Mouse (Mus musculus) liver, postnatal 0 days (tissue): ENCODE results near the gene Olfr523. TPM values are rescaled to one million over a fixed set of nuclear protein-coding genes. Genes with fewer than 3 reads are reported as not detected.

Experiments used
- ATAC-seq: fragments of 200-750 bp; cut with Nextera tagmentation; 2 replicates; pipeline ENCODE4 v1.8.0; 2017; ENCODE audit warnings: mild to moderate bottlenecking, moderate library complexity
- DNase-seq: peaks from one replicate; pipeline ENCODE4 v3.0.0-alpha.2; 2016
- H3K27ac ChIP-seq: fragments of 300-500 bp; sonication (generic); 2 replicates; pipeline ENCODE4 v1.5.1; 2014; ENCODE audit warnings: antibody characterized with exemption, moderate library complexity, mild to moderate bottlenecking, low read depth
- H3K27me3 ChIP-seq: fragments of 300-500 bp; sonication (generic); 2 replicates; pipeline ENCODE4 v1.6.1; 2014; ENCODE audit warnings: low read length, control low read depth, mixed read lengths; ENCODE audit not compliant: insufficient read depth
- H3K36me3 ChIP-seq: fragments of 300-500 bp; sonication (generic); replicated peaks from 2 replicates; pipeline ENCODE4 v1.6.1; 2014; ENCODE audit warnings: mild to moderate bottlenecking, control low read depth, low read length, moderate library complexity, mixed read lengths; ENCODE audit not compliant: insufficient read depth
- H3K4me1 ChIP-seq: fragments of 300-500 bp; sonication (generic); 2 replicates; pipeline ENCODE4 v1.6.1; 2014; ENCODE audit warnings: antibody characterized with exemption, mild to moderate bottlenecking, control low read depth; ENCODE audit not compliant: insufficient read depth
- H3K4me2 ChIP-seq: fragments of 300-500 bp; sonication (generic); 2 replicates; pipeline ENCODE4 v1.6.1; 2014; ENCODE audit warnings: low read depth, mild to moderate bottlenecking, low read length, moderate library complexity, mixed read lengths
- H3K4me3 ChIP-seq: fragments of 300-500 bp; sonication (generic); 2 replicates; pipeline ENCODE4 v1.5.1; 2014; ENCODE audit warnings: low read depth, low read length
- H3K9ac ChIP-seq: fragments of 300-500 bp; sonication (generic); replicated peaks from 2 replicates; pipeline ENCODE4 v1.6.1; 2014; ENCODE audit warnings: mild to moderate bottlenecking, moderate library complexity
- H3K9me3 ChIP-seq: fragments of 300-500 bp; sonication (generic); 2 replicates; pipeline ENCODE4 v1.6.1; 2016; ENCODE audit warnings: mild to moderate bottlenecking, control low read depth, low read length, mixed read lengths
- CTCF ChIP-seq: sonication (generic); IDR thresholded peaks from 2 replicates; pipeline ENCODE4 v1.5.1; 2016; ENCODE audit warnings: antibody characterized with exemption, low read depth
- EP300 ChIP-seq: IDR thresholded peaks from 2 replicates; pipeline ENCODE4 v1.6.1; 2016; ENCODE audit warnings: antibody characterized with exemption, low read depth, mild to moderate bottlenecking
- WGBS: fragments of 180-500 bp; shearing (Covaris S2); extraction: QIAGEN DNeasy Blood & Tissue Kit; methylation state at CpG from one replicate; pipeline ENCODE4 v1.1.7; 2014; ENCODE audit not compliant: insufficient replicate concordance; 5-methylcytosine and 5-hydroxymethylcytosine counted together
- polyA plus RNA-seq: library from polyadenylated mRNA; unstranded; fragments of >200 nt; fragmentation: Nextera tagmentation; extraction: Ambion mirVana; gene quantifications from 2 replicates; pipeline ENCODE4 v1.2.1, GENCODE M21; 2015

Olfr523 gene
- polyA plus RNA-seq, 1 experiment from 2014 or later: not detected

DNA sequence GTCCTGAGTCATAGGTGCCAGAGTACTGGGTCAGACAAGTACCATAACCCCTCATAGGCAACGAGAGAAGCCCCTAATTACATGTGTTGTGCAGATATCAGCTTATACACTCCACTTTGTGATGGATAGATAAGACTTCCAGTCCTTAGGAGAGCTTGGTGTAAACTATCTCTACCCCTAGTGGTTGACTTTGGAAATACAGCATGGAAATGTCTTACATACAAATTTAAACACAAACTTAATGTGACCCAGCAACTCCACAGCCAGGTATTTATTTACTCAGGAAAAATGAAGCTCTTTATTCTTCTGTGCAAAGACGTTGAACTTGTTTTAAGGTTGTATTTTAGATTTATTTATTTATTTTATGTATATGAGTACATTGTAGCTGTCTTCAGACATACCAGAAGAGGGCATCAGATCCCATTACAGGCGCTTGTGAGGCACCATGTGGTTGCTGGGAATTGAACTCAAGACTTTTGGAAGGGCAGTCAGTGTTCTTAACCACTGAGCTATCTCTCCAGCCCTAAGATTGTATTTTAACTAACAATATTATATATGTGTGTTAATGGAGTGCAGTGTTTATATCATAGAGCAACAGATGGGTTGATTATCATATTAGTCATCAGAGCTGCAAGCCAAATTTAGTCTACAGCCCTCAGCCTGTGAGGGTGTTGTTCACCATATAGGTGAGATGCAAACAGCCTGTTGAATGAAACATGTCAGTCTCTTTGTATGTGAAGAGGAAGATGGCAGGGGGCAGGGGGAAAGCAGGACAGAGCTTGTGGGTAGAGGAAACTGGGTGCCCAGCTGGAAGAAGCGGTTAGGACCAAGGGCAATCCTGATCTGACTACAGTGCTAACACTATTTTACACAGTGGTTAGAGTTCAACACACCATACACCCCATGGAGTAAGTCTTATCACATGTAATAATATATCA is 15.6 kb downstream of the Olfr523 start:
- Histone ChIP-seq H3K4me1 (no peaks in the 10 kb centered on the region), H3K27me3 (no peaks in the 10 kb centered on the region), H3K4me3 (no peak overlapping the region), H3K9ac (no peak overlapping the region), H3K27ac (no peak overlapping the region), H3K9me3 (no peaks in the 10 kb centered on the region), H3K36me3 (no peaks in the 10 kb centered on the region), H3K4me2 (no peak overlapping the region)
- WGBS: 53% methylated on average over 4 of the region's 4 CpGs
- ATAC-seq (no peak), DNase-seq (no peak)
- TF ChIP-seq EP300: no peak
- TF ChIP-seq CTCF: peak; percentile 51

- Histone ChIP-seq H3K9me3 (no peaks in the 10 kb centered on the region), H3K27me3 (no peaks in the 10 kb centered on the region), H3K4me3 (no peak overlapping the region), H3K27ac (no peak overlapping the region), H3K9ac (no peak overlapping the region), H3K4me1 (no peaks in the 10 kb centered on the region), H3K36me3 (no peaks in the 10 kb centered on the region), H3K4me2 (no peak overlapping the region)
- TF ChIP-seq EP300: no peak
- TF ChIP-seq CTCF: no peak
- ATAC-seq (no peak), DNase-seq (peak; percentile 10)
- WGBS: 65% methylated on average over 1 of the region's 1 CpGs
Measured at GRCm38 (mm10) chr7:140190435-140190834, 17.4 kb downstream of the Olfr523 start.

GRCm38 (mm10) chr7:140192445-140192844 is 19.4 kb downstream of the Olfr523 start:
- H3K4me3 ChIP-seq: no peak overlapping the region
- no peak for ATAC-seq
- TF ChIP-seq CTCF (no peak), EP300 (no peak)
- 48% methylated on average over 2 of the region's 2 CpGs for WGBS
- no peaks in the 10 kb centered on the region for H3K36me3 ChIP-seq
- no peaks in the 10 kb centered on the region for H3K27me3 ChIP-seq
- no peaks in the 10 kb centered on the region for H3K9me3 ChIP-seq
- no peak for DNase-seq
- H3K27ac ChIP-seq: no peak overlapping the region
- no peak overlapping the region for H3K4me2 ChIP-seq
- no peaks in the 10 kb centered on the region for H3K4me1 ChIP-seq
- no peak overlapping the region for H3K9ac ChIP-seq

- Histone ChIP-seq H3K36me3 (no peaks in the 10 kb centered on the region), H3K4me3 (no peak overlapping the region), H3K4me2 (no peak overlapping the region), H3K27ac (no peak overlapping the region), H3K9me3 (no peaks in the 10 kb centered on the region), H3K27me3 (no peaks in the 10 kb centered on the region), H3K9ac (no peak overlapping the region), H3K4me1 (no peaks in the 10 kb centered on the region)
- 47% methylated on average over 2 of the region's 2 CpGs for WGBS
- no peak for DNase-seq
- no peak for ATAC-seq
- TF ChIP-seq EP300: no peak
- no peak for TF ChIP-seq CTCF
Measured at GRCm38 (mm10) chr7:140192851-140193250, 19.8 kb downstream of the Olfr523 start.

DNA sequence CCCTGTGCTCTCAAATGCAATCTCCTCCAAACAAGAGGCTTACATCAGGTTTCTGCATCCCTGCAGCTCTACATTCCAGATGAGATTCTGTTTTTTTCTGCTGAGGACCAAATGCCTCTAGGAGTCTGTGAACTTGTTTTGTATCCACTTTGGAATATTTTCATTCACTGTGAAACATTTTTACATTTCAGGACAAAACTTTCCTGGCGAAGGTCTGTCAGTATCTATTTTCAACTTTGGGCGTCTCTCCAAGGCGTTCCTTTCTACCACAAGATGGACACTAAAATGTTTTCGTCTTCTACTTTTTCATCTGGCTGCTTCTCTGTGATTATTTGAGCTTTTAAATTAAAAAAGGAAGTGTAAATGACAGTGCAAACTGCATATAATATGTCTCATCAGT is 21.0 kb downstream of the Olfr523 start:
- Histone ChIP-seq H3K27me3 (no peaks in the 10 kb centered on the region), H3K9ac (no peak overlapping the region)
- WGBS: 68% methylated on average over 4 of the region's 4 CpGs

DNA sequence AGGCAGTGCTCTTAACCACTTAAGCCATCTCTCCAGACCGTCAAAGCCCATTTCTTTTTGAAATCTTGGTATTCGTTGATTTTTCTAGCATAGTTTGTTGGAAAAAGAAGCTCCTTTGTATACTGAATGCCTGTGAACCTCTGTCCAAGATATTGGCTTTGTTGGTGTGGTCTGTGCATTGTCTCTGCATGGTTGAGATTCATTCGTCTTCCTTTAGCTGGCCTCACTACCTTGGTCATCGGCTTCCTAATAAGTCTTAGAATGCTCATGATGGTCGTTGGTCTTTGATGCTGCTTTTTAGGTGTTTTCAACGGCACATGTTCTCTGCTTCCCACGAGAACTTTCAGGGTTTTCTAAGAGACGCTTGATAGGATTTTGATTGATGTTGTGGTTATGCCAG is 23.0 kb downstream of the Olfr523 start:
- Histone ChIP-seq H3K27me3 (no peaks in the 10 kb centered on the region), H3K4me2 (no peak overlapping the region), H3K9me3 (no peaks in the 10 kb centered on the region), H3K9ac (no peak overlapping the region), H3K4me3 (no peak overlapping the region), H3K27ac (no peak overlapping the region), H3K4me1 (no peaks in the 10 kb centered on the region), H3K36me3 (no peaks in the 10 kb centered on the region)
- TF ChIP-seq CTCF (no peak), EP300 (no peak)
- DNase-seq: no peak
- no peak for ATAC-seq
- WGBS: 67% methylated on average over 8 of the region's 8 CpGs

More for the DNA sequence above, 21.0 kb downstream of the Olfr523 start:
- Histone ChIP-seq H3K36me3 (no peaks in the 10 kb centered on the region), H3K9me3 (no peaks in the 10 kb centered on the region), H3K4me3 (no peak overlapping the region), H3K4me1 (no peaks in the 10 kb centered on the region), H3K4me2 (no peak overlapping the region), H3K27ac (no peak overlapping the region)
- TF ChIP-seq CTCF: no peak
- DNase-seq (no peak), ATAC-seq (no peak)
